Mouse (Mus musculus): ENCODE results near the gene P2rx2. TPM values are rescaled to one million over a fixed set of nuclear protein-coding genes. Genes with fewer than 3 reads are reported as not detected.

The P2rx2 gene
- 8.3 and 10.8 TPM in 2 replicates for polyA plus RNA-seq (2012; rRNA removed)

DNA sequence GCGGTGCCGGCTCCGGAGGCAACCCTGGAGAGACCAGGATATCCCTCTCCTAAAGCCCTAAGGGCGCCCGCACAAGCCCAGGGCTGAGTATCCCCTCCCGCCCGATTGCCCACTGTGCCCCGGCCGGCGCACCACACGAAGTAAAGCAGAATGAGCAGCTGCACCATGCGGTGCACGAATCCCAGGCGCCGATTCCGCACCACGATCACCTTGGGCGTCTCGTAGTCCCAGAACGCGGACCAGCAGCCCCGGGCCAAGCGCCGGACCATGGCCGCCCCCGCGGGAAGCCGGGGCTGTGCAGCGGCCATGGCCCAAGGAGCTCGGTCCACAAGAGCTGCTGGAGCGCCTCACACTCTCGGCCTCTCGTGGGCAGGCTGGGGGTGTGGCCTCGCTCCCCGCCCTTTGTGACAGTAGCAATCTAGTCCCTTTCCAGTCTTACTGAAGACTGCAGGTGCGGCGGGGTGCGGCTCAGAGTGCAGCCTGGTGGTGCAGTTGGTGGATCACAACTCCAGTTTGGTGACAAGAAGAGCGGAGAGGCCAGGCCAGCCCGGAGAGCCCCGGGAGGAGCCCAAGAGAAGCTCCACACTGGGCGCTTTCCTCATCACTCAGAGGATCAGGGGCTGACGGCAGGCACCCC lies at the start of gene P2rx2:
P2rx2 (minus strand) TSS at position 565 of the 637 bp plus-strand sequence.
- peak; percentile 54 for DNase-seq (ENCODE audit: low read depth)
- TF ChIP-seq CTCF (IDR thresholded peaks at IDR 0.05; ENCODE audit: borderline replicate concordance, extremely low read depth, insufficient read depth, insufficient read length), result no peak

DNA sequence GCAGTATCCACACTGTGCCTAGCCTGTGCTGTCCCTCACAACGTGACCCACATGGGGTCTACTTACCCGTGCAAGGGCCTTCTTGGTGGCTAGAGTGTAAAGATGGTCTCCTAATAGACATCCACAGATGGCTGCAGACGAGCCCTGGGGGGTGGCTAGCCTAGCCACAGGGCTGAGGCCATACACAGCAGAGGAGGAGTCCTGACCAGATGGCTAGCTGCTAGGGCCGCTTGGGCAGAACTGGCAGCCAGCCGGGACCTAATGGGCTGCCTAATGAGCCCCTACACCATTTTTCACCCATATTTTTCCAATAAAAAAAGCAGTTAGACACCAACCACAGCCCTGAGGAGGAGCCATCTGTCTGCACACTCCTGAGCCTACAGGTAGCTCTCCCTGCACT lies 49.7 kb upstream of the P2rx2 start:
- TF ChIP-seq CTCF (IDR thresholded peaks at IDR 0.05; ENCODE audit: borderline replicate concordance, extremely low read depth, insufficient read depth, insufficient read length), result no peak
- TF ChIP-seq POLR2A (IDR thresholded peaks at IDR 0.05; ENCODE audit: borderline replicate concordance, extremely low read depth, insufficient read depth, insufficient read length, poor library complexity, severe bottlenecking), result no peak
- peak; percentile 47 for DNase-seq (ENCODE audit: low read depth)

GRCm38 (mm10) chr5:110390631-110391030 lies 47.6 kb upstream of the P2rx2 start:
- DNase-seq (ENCODE audit: low read depth), result no peak
- TF ChIP-seq CTCF (IDR thresholded peaks at IDR 0.05; ENCODE audit: borderline replicate concordance, extremely low read depth, insufficient read depth, insufficient read length), result no peak
- TF ChIP-seq POLR2A (IDR thresholded peaks at IDR 0.05; ENCODE audit: borderline replicate concordance, extremely low read depth, insufficient read depth, insufficient read length, poor library complexity, severe bottlenecking), result no peak

- no peak for DNase-seq (ENCODE audit: low read depth)
- TF ChIP-seq POLR2A (IDR thresholded peaks at IDR 0.05; ENCODE audit: borderline replicate concordance, extremely low read depth, insufficient read depth, insufficient read length, poor library complexity, severe bottlenecking) (no peak), CTCF (IDR thresholded peaks at IDR 0.05; ENCODE audit: borderline replicate concordance, extremely low read depth, insufficient read depth, insufficient read length) (no peak)
These were observed 44.3 kb upstream of the P2rx2 start for GRCm38 (mm10) chr5:110387332-110387731.

- DNase-seq (ENCODE audit: low read depth), result peak; percentile 90
- TF ChIP-seq CTCF (IDR thresholded peaks at IDR 0.05; ENCODE audit: borderline replicate concordance, extremely low read depth, insufficient read depth, insufficient read length) (no peak), POLR2A (IDR thresholded peaks at IDR 0.05; ENCODE audit: borderline replicate concordance, extremely low read depth, insufficient read depth, insufficient read length, poor library complexity, severe bottlenecking) (peak; percentile 92)
These were observed 43.6 kb upstream of the P2rx2 start for GRCm38 (mm10) chr5:110386371-110387330.

DNA sequence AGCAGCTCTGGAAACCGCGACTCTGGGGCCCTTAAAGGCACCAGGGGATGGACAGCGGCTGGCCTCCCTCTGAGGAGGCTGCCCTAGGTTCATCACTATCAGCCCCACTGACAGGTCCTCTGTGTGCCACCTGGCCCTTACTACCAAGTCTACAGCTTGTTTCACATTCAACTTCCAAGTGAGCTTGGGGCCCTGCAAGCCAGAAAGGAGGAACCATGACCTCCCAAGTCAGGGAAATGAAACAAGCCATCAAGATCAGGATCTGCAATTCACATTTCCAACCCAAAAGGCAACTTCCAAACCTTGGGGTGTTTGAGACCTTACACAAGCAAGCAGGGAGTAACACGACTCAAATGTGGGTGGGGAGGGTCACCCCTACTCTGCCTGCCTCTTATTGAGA lies 42.3 kb upstream of the P2rx2 start:
- DNase-seq (ENCODE audit: low read depth), result no peak
- TF ChIP-seq CTCF (IDR thresholded peaks at IDR 0.05; ENCODE audit: borderline replicate concordance, extremely low read depth, insufficient read depth, insufficient read length) (no peak), POLR2A (IDR thresholded peaks at IDR 0.05; ENCODE audit: borderline replicate concordance, extremely low read depth, insufficient read depth, insufficient read length, poor library complexity, severe bottlenecking) (no peak)

GRCm38 (mm10) chr5:110384491-110384890 lies 41.5 kb upstream of the P2rx2 start:
- TF ChIP-seq POLR2A (IDR thresholded peaks at IDR 0.05; ENCODE audit: borderline replicate concordance, extremely low read depth, insufficient read depth, insufficient read length, poor library complexity, severe bottlenecking), result no peak
- TF ChIP-seq CTCF (IDR thresholded peaks at IDR 0.05; ENCODE audit: borderline replicate concordance, extremely low read depth, insufficient read depth, insufficient read length), result no peak
- no peak for DNase-seq (ENCODE audit: low read depth)

GRCm38 (mm10) chr5:110379823-110380222 lies 36.8 kb upstream of the P2rx2 start:
- TF ChIP-seq CTCF (IDR thresholded peaks at IDR 0.05; ENCODE audit: borderline replicate concordance, extremely low read depth, insufficient read depth, insufficient read length) (no peak), POLR2A (IDR thresholded peaks at IDR 0.05; ENCODE audit: borderline replicate concordance, extremely low read depth, insufficient read depth, insufficient read length, poor library complexity, severe bottlenecking) (no peak)
- no peak for DNase-seq (ENCODE audit: low read depth)

DNA sequence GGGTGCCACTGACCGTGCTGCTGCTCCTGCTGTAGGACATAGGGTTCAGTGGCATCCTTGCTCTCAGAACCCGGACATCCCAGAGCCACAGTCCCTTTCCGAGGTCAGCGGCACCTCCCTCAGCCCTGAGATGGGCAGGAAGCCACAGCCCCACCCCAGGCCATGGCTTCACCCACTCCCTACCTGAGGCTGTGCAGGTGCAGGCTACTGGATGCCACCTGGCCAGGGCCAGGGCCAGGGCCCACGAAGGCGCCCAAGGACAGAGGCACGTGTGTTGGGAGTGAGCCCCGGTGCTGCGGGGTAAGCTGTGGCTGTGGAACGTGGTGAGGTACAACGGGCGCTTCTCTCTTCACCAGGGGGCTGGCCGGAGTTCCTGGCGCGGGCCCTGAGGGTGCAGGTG lies 36.1 kb upstream of the P2rx2 start:
- no peak for TF ChIP-seq POLR2A (IDR thresholded peaks at IDR 0.05; ENCODE audit: borderline replicate concordance, extremely low read depth, insufficient read depth, insufficient read length, poor library complexity, severe bottlenecking)
- TF ChIP-seq CTCF (IDR thresholded peaks at IDR 0.05; ENCODE audit: borderline replicate concordance, extremely low read depth, insufficient read depth, insufficient read length), result no peak
- DNase-seq (ENCODE audit: low read depth), result no peak

DNA sequence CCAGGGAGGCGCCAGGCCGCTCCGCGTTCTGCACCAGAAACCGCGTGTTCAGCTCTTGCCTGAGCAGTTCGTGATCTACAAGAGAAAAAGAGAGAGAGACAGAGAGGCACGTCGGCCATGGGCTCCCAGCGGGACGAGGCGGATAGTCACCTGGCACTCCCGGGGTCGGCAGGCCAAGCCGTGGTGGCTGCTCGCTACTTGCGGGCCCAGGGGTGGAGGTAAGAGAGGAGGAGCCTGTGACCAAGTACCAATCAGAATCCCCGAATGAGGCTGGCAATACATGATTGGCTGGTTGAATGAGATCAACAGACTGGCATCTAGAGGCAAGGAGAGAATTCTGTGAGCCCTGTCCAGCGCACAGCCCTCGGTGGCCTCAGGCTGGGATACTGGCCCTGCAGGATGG lies 35.2 kb upstream of the P2rx2 start:
- TF ChIP-seq CTCF (IDR thresholded peaks at IDR 0.05; ENCODE audit: borderline replicate concordance, extremely low read depth, insufficient read depth, insufficient read length), result no peak
- TF ChIP-seq POLR2A (IDR thresholded peaks at IDR 0.05; ENCODE audit: borderline replicate concordance, extremely low read depth, insufficient read depth, insufficient read length, poor library complexity, severe bottlenecking), result no peak
- DNase-seq (ENCODE audit: low read depth), result peak; percentile 50

DNA sequence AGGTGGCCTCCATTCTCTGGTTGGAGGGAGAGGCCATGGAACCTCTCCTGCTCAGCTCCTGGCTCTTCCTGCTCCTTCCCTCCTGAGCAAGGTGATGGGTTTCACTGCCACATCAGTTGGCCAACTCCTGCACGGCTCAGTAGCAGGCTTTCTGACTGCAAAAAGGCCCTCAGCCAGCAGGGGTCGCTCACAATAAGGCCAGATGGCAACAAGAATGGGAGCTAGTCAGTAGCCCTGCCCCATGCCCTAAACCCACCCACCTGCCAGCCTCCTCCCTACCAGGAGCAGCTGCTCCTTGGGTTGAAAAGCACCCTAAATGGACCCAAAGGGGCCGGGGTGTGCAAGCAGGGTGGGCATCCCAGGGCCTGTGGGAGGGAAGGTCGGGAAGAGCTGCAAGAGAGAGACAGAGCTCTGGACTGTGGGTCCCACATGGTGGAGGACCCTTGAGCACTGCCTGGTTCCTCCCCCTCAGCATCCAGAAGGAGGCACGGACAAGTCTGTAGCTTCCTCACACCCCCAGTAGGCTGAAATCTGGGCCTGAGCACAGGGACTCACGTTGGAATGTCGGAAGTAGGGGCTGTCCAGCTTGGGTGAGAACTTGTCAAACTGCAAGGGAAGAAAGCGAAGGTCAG lies 33.9 kb upstream of the P2rx2 start:
- no peak for TF ChIP-seq POLR2A (IDR thresholded peaks at IDR 0.05; ENCODE audit: borderline replicate concordance, extremely low read depth, insufficient read depth, insufficient read length, poor library complexity, severe bottlenecking)
- TF ChIP-seq CTCF (IDR thresholded peaks at IDR 0.05; ENCODE audit: borderline replicate concordance, extremely low read depth, insufficient read depth, insufficient read length), result peak; percentile 91
- peak; percentile 85 for DNase-seq (ENCODE audit: low read depth)

Measured in brain, embryonic 14.5 days (tissue).